Mouse (Mus musculus): ENCODE results near the gene Mindy1.
A peak's percentile ranks its signal among the peaks of the same experiment; 100 is the strongest.

The Mindy1 gene

GRCm38 (mm10) chr3:95269789-95270188 lies 11.4 kb upstream of the Mindy1 start:
- DNase-seq: no peak

DNA sequence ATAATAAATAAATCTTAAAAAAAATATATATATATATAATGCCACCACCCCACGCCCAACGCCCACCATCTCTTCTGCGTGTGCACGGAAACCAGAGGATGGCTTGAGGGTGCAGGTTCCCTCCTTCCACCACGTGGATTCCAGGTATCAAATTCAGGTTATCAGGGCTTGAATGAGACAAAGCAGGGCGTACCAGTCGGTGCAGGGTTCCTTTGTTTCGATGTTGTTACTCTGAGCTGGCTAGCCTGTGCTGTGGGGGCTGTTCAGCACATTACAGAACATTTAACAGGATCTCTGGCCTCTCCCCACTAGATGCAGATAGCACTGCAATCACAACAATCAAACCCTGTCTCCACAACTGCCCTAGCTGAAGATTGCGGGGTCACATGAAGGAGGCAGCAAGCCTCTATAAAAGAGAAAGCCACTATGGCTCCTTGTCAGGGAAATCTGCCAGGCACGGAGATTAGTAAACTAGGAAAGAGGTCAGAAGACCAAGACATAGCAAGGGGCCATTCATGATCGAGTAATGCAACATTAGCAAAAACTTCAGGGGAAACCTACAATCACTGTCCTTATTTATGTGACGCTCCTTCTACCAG lies 10.3 kb upstream of the Mindy1 start:
- DNase-seq: no peak

- DNase-seq: no peak
Measured at GRCm38 (mm10) chr3:95273471-95273870, 7.7 kb upstream of the Mindy1 start.

- no peak for DNase-seq
Measured at GRCm38 (mm10) chr3:95274453-95274852, 6.7 kb upstream of the Mindy1 start.

- no peak for DNase-seq
Measured at GRCm38 (mm10) chr3:95275161-95275560, 6.0 kb upstream of the Mindy1 start.

DNA sequence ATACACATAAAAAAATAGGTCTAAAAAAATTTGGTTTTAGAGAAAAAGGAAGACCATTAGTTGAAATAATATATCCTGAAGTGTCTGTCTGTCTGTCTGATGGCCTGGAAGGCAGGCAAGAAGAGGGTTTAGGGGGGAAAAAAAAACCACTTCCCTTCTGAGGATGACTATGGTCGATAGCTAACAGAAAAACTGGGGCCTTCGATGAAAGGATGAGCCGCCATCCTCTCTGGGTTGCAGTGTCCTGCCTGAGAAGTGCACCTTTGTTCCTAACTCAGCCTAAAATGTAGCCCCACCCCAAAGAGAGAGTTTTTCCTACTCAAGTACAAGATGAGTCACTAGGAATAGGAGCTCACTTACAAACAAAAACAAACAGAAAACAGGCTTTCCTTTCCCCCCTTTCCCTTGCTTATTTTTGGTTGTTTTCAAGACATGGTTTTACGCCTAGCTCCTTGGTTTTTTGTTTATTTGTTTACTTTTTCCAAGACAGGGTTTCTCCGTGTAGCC lies 4.7 kb upstream of the Mindy1 start:
- no peak for DNase-seq

DNA sequence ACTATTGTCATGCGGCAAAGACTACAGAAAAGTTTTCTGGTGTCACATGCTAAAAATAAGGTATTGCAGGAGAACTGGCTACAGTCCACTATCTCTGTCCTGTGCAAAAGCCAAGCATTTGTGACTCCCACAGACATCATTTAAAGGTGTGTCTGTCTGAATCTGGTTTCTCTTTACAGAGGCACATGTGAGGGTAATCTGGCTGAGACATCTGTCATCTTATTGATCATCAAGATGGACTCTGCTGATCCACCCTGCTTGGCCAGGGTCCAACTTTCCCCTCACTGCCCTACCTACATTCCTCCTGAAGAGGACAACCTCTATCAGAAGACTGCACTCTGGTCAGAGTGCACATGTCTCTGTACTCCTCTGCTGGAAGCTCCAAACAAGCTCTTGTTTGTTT lies 4.0 kb upstream of the Mindy1 start:
- DNase-seq: no peak

DNA sequence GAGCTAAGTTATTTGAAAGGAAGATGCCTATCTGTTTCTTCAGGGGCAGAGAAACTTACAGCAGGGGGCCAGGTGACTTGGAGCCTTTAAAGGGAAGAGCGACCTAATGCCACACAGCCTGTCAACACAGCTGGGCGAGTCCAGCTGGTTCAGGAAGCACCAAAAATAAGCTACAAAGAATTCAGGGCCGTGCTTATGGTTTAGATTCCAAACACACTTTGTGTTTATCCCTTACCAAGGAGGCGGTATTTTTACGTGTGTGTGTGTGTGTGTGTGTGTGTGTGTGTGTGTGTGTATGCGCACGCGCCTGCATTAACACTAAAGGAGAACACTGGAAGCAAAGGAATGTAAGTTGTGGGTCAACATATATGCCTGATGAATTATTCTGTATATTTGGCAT lies 398 bp upstream of the Mindy1 start:
- DNase-seq: peak; percentile 20 to 27

DNA sequence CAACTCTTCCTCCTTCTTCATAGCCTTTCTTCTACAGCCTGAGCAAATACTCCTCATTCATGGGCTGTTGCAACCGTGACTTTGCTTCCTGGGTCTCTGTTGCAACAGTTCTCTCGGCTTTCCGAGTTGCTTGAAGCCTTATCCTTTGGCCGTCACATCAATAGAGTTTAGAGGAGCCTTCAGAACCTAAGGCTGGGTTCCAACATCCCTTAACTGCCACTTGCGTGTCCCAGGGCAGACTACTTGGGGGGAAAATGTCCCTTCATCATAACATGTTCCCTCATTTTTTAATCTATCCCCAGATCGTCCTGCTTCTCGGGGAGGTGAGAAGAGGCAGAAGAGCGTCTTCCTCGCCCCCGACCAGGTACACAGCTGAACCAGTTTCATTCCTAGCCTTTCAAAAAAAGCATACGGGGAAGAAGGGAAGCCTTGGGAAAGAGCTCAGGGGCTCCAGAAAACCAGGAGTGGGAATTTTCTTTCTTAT lies 1.3 kb downstream of the Mindy1 start:
- DNase-seq: peak; percentile 49 to 50

- DNase-seq: peak; percentile 48 to 53
Measured at GRCm38 (mm10) chr3:95282865-95283588, 1.9 kb downstream of the Mindy1 start.

DNA sequence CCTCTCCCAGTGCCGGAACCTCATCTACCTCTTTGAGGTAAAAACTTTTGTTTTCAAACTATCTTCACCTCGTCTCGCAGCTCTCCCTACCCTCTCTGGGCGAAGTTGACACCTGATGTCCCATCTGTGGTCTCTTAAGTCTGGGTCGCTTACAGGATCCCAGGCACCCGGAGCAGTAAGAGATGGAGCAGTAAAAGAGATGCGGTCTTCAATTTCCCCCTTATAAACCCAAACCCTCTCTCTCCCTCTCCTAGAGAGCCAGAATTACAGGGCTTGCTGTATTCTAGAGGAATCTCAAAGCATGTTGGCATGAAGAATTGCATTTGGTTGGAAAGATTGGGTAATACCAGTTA lies 2.4 kb downstream of the Mindy1 start:
- DNase-seq: no peak

GRCm38 (mm10) chr3:95284062-95284461 lies 2.9 kb downstream of the Mindy1 start:
- DNase-seq: no peak

DNA sequence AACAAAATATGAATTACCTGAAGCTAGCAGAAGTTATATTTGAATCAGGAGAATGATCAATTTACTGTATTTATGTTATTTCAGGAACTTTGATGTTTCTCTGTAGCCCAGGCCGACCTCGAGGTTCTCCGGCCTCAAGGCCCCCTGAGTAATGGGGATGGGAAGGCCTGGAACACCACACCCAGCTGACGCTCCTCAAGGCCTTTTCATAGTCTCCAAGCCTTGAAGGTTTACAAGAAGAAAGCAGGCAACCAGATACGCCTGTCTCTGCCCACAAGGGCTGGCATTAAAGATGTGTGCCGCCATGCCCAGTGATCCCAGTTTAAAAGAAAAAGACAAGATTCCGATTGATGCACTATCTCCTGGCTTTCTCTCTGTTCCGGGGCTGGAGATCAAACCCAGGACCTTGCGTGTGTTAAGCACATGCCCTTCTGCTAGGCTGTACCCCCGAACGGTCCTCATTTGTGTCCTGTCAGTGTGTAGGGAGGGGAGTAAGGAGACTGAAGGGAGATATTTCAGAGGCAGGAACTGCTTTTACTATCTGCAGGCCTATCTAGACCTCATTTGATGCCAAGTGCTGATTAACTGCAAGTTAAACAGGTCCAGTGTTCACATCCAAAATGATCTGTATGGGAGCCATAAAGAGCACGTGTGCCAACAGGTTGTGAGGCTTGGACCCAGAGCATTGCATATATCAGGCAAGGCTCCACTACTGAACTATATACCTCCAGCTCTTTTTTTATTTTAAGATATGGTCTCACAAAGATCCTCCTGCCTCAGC lies 3.5 kb downstream of the Mindy1 start:
- DNase-seq: no peak

DNA sequence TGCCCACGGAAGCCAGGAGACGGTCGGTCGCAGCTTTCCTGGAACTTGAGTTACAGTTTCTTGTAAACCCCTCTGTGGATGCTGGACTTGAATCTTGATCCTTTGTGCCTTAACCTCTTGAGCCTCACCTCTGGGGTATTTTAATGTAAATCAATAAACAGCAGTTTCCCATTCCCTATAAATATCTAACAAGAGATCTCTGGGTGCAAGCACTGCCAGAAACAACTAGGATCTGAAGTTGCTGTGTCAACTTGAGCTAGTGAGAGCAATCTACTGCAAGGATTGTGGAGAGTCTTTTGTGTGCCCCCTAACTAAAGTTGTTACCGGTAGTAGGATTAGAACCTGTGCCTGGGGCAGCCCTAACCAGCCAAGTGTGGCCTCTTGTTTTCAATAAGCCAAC lies 4.2 kb downstream of the Mindy1 start:
- DNase-seq: no peak

DNA sequence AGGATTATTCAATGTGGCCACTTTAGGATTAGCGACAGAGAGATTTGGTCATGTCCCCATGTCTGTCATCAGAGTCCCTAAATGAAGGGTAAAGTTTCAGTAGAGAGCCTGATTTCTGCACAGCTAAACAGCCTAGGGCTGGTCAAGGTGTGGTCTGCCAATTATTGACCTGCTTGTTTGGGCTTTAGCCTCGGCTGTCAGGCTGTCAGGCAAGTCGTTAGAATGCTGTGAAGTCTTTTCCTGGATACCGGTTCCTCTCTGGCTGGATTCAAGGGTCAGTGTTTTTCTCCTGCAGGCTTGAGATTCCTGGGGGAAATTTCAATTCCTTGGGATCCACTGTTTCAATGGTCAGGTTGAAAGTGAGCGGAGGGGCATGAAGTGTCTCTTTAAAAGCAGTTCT lies 4.9 kb downstream of the Mindy1 start:
- DNase-seq: no peak

DNA sequence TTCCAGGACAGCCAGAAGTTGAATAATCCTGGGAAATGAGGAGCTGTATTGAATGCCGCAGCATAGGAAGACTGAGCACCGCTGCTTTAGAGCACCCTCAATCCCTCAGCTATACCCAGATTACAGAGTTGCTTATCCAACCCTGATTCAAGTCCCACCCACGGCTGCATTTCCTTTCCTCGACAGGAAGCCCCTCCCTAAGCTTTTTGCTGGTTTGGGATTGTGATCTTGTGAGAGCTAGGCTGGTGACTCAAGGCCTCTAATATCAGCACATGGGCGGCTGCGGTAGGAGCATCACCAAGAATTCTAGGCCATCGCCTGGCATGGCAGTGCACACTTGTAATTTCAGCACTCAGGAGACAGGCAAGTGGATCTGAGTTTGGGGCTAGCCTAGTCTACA lies 5.4 kb downstream of the Mindy1 start:
- no peak for DNase-seq

DNA sequence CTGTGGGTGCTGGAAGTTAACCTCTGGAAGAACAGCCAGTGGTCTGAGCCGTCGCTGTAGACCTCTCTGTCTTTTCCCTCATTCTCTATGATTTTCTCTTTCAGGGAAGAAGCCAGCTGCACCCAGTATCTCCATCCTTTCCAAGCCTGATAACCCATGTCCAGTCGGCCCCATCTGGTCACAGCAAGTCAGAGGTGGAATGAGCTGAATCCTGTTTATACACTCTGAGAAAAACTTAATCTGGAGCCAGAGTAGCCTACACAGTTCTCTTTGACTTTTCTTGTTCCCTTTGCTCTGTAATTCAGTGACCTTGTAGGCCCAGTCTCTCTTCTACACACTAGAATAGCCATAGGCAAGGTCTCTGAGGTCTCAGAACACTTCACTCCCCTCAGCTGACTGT lies 6.4 kb downstream of the Mindy1 start:
- no peak for DNase-seq

GRCm38 (mm10) chr3:95289419-95289818 lies 8.3 kb downstream of the Mindy1 start:
- DNase-seq: no peak

DNA sequence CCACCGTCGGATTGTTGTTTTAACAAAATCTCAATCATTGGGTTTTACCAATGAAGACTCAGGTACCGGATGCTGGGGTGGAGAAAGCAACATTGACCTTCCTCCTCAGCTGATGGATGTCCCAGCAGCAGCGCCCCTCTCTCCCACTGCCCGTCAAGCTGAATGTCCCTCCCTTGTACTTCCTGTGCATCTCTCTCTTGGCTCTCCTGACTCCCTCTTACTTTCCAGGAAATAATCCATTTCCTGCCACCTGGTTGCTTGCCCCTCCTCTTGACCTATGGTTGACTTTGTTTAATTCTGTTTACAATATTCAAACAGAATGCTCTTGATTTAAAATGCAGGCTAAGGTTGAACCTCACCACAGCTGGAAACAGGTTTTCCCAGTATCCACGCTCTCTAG lies 9.0 kb downstream of the Mindy1 start:
- DNase-seq: no peak

DNA sequence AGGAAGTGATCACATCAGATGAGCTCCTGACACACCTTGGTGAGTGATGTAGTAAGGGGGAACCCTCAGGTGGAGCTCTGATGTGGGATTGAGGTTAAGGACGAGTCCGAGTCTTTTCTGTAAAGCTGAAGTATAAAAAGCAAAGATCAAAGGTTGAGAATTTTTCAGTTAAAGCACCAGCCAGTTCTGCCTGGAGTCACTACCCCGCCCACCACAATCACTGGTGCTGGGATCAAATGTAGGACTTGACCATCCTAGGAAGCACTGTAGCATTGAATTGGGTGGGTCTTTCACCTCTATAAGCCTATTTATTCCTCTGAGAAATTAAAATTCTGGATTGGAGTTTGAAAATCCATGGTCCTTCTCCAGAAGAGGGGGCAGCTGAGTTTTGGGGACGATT lies 9.9 kb downstream of the Mindy1 start:
- no peak for DNase-seq

DNA sequence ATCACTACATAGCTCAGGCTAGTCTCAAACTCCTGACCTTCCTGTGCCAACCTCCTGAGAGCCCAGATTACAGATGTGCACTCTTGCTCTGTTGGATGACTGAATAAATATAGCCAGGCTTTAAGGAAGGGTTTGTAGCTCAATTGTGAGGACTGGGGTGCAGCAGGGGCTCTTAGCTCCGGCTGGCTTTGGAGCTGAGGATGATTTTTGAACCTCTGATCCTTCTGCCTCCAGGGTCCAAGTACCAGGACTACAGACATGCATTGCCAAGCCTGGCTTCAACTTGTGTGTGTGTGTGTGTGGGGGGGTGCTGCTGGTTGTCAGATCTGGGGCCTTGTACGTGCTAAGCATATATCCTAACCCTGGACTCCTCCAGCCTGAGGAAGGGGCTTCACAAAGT lies 11.8 kb downstream of the Mindy1 start:
- DNase-seq: no peak

GRCm38 (mm10) chr3:95293537-95293936 lies 12.4 kb downstream of the Mindy1 start:
- DNase-seq: no peak

GRCm38 (mm10) chr3:95294316-95294715 lies 13.2 kb downstream of the Mindy1 start:
- DNase-seq: no peak

- DNase-seq: no peak
Measured at GRCm38 (mm10) chr3:95294718-95295117, 13.6 kb downstream of the Mindy1 start.
